Mouse (Mus musculus): Measurements from ENCODE around the gene Fnip1.
A peak's percentile ranks its signal among the peaks of the same experiment; 100 is the strongest.
"Not testable (repeated sequence)": the region's sequence is repeated elsewhere in the genome, so short reads cannot be mapped to it uniquely, and the experiment has no call there.

Fnip1 gene

GRCm38 (mm10) chr11:54437823-54438337 is at the start of gene Fnip1:
TSS of gene Fnip1 (plus strand) at chr11:54438199.
- DNase-seq (ENCODE audit: low spot score in 2 of 2), result peak; percentile 91

- DNase-seq (ENCODE audit: low spot score in 2 of 2), result no peak
Measured at GRCm38 (mm10) chr11:54390386-54390785, 47.6 kb upstream of the Fnip1 start.

- DNase-seq (ENCODE audit: low spot score in 2 of 2), result no peak
Measured at GRCm38 (mm10) chr11:54391326-54391725, 46.7 kb upstream of the Fnip1 start.

GRCm38 (mm10) chr11:54396686-54397085 is 41.3 kb upstream of the Fnip1 start:
- DNase-seq (ENCODE audit: low spot score in 2 of 2), result no peak

GRCm38 (mm10) chr11:54398058-54398457 is 39.9 kb upstream of the Fnip1 start:
- no peak for DNase-seq (ENCODE audit: low spot score in 2 of 2)

- not testable (repeated sequence) for DNase-seq (ENCODE audit: low spot score in 2 of 2)
Measured at GRCm38 (mm10) chr11:54400803-54401202, 37.2 kb upstream of the Fnip1 start.

- DNase-seq (ENCODE audit: low spot score in 2 of 2), result no peak
Measured at GRCm38 (mm10) chr11:54404885-54405284, 33.1 kb upstream of the Fnip1 start.

GRCm38 (mm10) chr11:54406930-54407546 is 31.0 kb upstream of the Fnip1 start:
- no peak for DNase-seq (ENCODE audit: low spot score in 2 of 2)

- DNase-seq (ENCODE audit: low spot score in 2 of 2), result no peak
Measured at GRCm38 (mm10) chr11:54410612-54411011, 27.4 kb upstream of the Fnip1 start.

GRCm38 (mm10) chr11:54413017-54413416 is 25.0 kb upstream of the Fnip1 start:
- peak in 1 of 2 experiments; percentile 9 for DNase-seq (ENCODE audit: low spot score in 2 of 2)

- no peak for DNase-seq (ENCODE audit: low spot score in 2 of 2)
Measured at GRCm38 (mm10) chr11:54423007-54423406, 15.0 kb upstream of the Fnip1 start.

GRCm38 (mm10) chr11:54426267-54426666 is 11.7 kb upstream of the Fnip1 start:
- DNase-seq (ENCODE audit: low spot score in 2 of 2), result no peak

- DNase-seq (ENCODE audit: low spot score in 2 of 2), result no peak
Measured at GRCm38 (mm10) chr11:54427138-54427537, 10.9 kb upstream of the Fnip1 start.

GRCm38 (mm10) chr11:54427695-54428352 is 10.2 kb upstream of the Fnip1 start:
- no peak for DNase-seq (ENCODE audit: low spot score in 2 of 2)

- no peak for DNase-seq (ENCODE audit: low spot score in 2 of 2)
Measured at GRCm38 (mm10) chr11:54429224-54429623, 8.8 kb upstream of the Fnip1 start.

- DNase-seq (ENCODE audit: low spot score in 2 of 2), result no peak
Measured at GRCm38 (mm10) chr11:54435797-54436196, 2.2 kb upstream of the Fnip1 start.

GRCm38 (mm10) chr11:54437310-54437822 is 633 bp upstream of the Fnip1 start:
- DNase-seq (ENCODE audit: low spot score in 2 of 2), result no peak

- peak; percentile 21 to 36 for DNase-seq (ENCODE audit: low spot score in 2 of 2)
Measured at GRCm38 (mm10) chr11:54438366-54438781, 375 bp downstream of the Fnip1 start.

GRCm38 (mm10) chr11:54438991-54439690 is 1.1 kb downstream of the Fnip1 start:
- DNase-seq (ENCODE audit: low spot score in 2 of 2), result no peak

GRCm38 (mm10) chr11:54439691-54440029 is 1.7 kb downstream of the Fnip1 start:
- DNase-seq (ENCODE audit: low spot score in 2 of 2), result no peak

GRCm38 (mm10) chr11:54450757-54451156 is 12.8 kb downstream of the Fnip1 start:
- DNase-seq (ENCODE audit: low spot score in 2 of 2), result not testable (repeated sequence)

- no peak for DNase-seq (ENCODE audit: low spot score in 2 of 2)
Measured at GRCm38 (mm10) chr11:54454516-54454915, 16.5 kb downstream of the Fnip1 start.

- no peak for DNase-seq (ENCODE audit: low spot score in 2 of 2)
Measured at GRCm38 (mm10) chr11:54456875-54457274, 18.9 kb downstream of the Fnip1 start.
